Mouse (Mus musculus) activated CD4-positive, CD25-positive, alpha-beta regulatory T cell, adult 4 months (primary cell): Measurements from ENCODE around the gene Btg1-ps1. TPM values are rescaled to one million over a fixed set of nuclear protein-coding genes. Genes with fewer than 3 reads are reported as not detected.
"Not testable (repeated sequence)": the region's sequence is repeated elsewhere in the genome, so short reads cannot be mapped to it uniquely, and the experiment has no call there.

Experiments
- ATAC-seq: one replicate; pipeline ENCODE4 v1.8.0; 2017
- polyA plus RNA-seq, 2 experiments: library from polyadenylated mRNA; unstranded; fragments of 100-300 nt; shearing (Covaris generic); gene quantifications; one replicate each; pipeline ENCODE4 v1.2.1; 2017

Btg1-ps1 gene
- under 1 TPM in 1 of 2 experiments, not detected in 1; 0.36 TPM for polyA plus RNA-seq

- ATAC-seq: not testable (repeated sequence)
Measured at GRCm38 (mm10) chrX:38018597-38018996, at the start of gene Btg1-ps1. Gene Btg1-ps1, minus strand, starts transcription at chrX:38018815.

DNA sequence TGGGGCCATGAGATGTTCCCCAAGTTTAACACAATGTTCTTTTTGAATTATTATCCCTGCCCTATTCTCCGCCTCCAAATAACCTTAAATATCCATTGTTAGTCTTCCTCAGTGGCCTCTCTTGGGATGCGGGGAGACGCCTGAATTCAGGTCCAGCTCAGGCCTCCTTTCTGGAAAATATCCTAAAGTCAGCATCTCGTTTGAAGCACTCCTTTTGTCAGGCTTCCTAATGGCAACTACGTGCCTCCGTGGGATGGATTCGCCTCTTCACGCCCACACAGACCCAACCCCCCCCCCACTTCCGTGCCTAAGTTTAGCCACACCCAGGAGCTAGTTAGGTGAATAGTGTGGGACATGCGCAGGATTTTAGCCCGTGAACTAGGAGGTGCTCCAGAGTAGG is 47.6 kb upstream of the Btg1-ps1 start, which contains the start of gene Rhox10:
Gene Rhox10, plus strand, starts transcription at position 301 of the 400 bp plus-strand sequence.
- no peak for ATAC-seq

- no peak for ATAC-seq
Measured at GRCm38 (mm10) chrX:38061544-38061943, 42.9 kb upstream of the Btg1-ps1 start.

DNA sequence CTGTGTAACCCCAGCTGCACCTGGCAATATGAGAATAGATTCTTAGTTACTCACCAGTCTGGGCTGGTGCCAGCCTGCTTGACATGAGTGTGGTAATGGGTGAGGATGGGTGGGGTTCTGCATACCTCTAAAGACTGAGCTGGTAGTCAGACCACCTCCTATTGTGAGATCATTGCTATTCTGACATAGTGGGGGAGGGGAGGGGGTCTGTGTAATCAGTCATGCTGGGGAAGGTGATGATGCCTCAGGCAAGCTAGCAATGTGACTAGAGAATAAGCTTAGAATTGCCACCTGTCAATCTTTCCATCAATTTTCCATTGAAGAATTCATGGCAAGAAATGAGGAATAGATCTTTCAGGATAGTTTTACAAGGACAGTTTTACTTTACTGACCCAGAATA is 24.4 kb upstream of the Btg1-ps1 start, which contains the start of gene Btg1-ps2:
Gene Btg1-ps2, minus strand, starts transcription at position 101 of the 400 bp plus-strand sequence.
- not testable (repeated sequence) for ATAC-seq

- ATAC-seq: no peak
Measured at GRCm38 (mm10) chrX:38039666-38040065, 21.1 kb upstream of the Btg1-ps1 start.

- no peak for ATAC-seq
Measured at GRCm38 (mm10) chrX:38033841-38034240, 15.2 kb upstream of the Btg1-ps1 start.

- no peak for ATAC-seq
Measured at GRCm38 (mm10) chrX:38008756-38009155, 9.9 kb downstream of the Btg1-ps1 start.

Other genes starting within 250 kb of the Btg1-ps1 start
- not detected for gene Rhox5, start 214.0 kb downstream of the Btg1-ps1 start, polyA plus RNA-seq
- gene Rhox6, start 191.9 kb downstream of the Btg1-ps1 start, polyA plus RNA-seq: not detected
- not detected for gene Rhox7a, start 187.1 kb downstream of the Btg1-ps1 start, polyA plus RNA-seq
- under 1 TPM in 1 of 2 experiments, not detected in 1; 0.46 TPM for gene Rhox8, start 139.9 kb downstream of the Btg1-ps1 start, polyA plus RNA-seq
- not detected for gene Rhox7b, start 121.6 kb downstream of the Btg1-ps1 start, polyA plus RNA-seq
- not detected for gene Rhox9, start 117.0 kb downstream of the Btg1-ps1 start, polyA plus RNA-seq
- not detected for gene Btg1-ps2, start 24.3 kb upstream of the Btg1-ps1 start, polyA plus RNA-seq
- gene Rhox10, start 47.7 kb upstream of the Btg1-ps1 start, polyA plus RNA-seq: not detected
- gene Rhox11, start 66.3 kb upstream of the Btg1-ps1 start, polyA plus RNA-seq: not detected
- gene Rhox12, start 92.1 kb upstream of the Btg1-ps1 start, polyA plus RNA-seq: not detected
- gene Rhox13, start 102.4 kb upstream of the Btg1-ps1 start, polyA plus RNA-seq: not detected
- 1 to 10 TPM; 1.1 to 1.7 TPM for gene Zbtb33, start 171.0 kb upstream of the Btg1-ps1 start, polyA plus RNA-seq
- 1 to 10 TPM; 3.7 to 5.0 TPM for gene Tmem255a, start 233.6 kb upstream of the Btg1-ps1 start, polyA plus RNA-seq